Mouse (Mus musculus) midbrain, embryonic 12.5 days (tissue): ENCODE data around the gene Tbc1d9. TPM values are rescaled to one million over a fixed set of nuclear protein-coding genes. Genes with fewer than 3 reads are reported as not detected.
"Not testable (repeated sequence)": the region's sequence is repeated elsewhere in the genome, so short reads cannot be mapped to it uniquely, and the experiment has no call there.

ENCODE experiments used
- ATAC-seq: fragments of 200-750 bp; cut with Nextera tagmentation; 2 replicates; pipeline ENCODE4 v1.8.0; 2017; ENCODE audit warnings: low read depth, moderate TSS enrichment, moderate library complexity; ENCODE audit not compliant: low FRiP score
- H3K27ac ChIP-seq: fragments of 300-500 bp; sonication (generic); replicated peaks from 2 replicates; pipeline ENCODE4 v1.5.1; 2016; ENCODE audit warnings: mild to moderate bottlenecking
- H3K27me3 ChIP-seq: fragments of 300-500 bp; sonication (generic); 2 replicates; pipeline ENCODE4 v1.6.1; 2016; ENCODE audit warnings: mild to moderate bottlenecking
- H3K36me3 ChIP-seq: fragments of 300-500 bp; sonication (generic); 2 replicates; pipeline ENCODE4 v1.6.1; 2016
- H3K4me1 ChIP-seq: fragments of 300-500 bp; sonication (generic); 2 replicates; pipeline ENCODE4 v1.6.1; 2016
- H3K4me2 ChIP-seq: fragments of 300-500 bp; sonication (generic); replicated peaks from 2 replicates; pipeline ENCODE4 v1.6.1; 2016; ENCODE audit warnings: mild to moderate bottlenecking, moderate library complexity
- H3K4me3 ChIP-seq: fragments of 300-500 bp; sonication (generic); 2 replicates; pipeline ENCODE4 v1.5.1; 2016; ENCODE audit warnings: mild to moderate bottlenecking
- H3K9ac ChIP-seq: fragments of 300-500 bp; sonication (generic); replicated peaks from 2 replicates; pipeline ENCODE4 v1.6.1; 2016; ENCODE audit warnings: mild to moderate bottlenecking, moderate library complexity
- H3K9me3 ChIP-seq: fragments of 300-500 bp; sonication (generic); 2 replicates; pipeline ENCODE4 v1.6.1; 2016; ENCODE audit warnings: mild to moderate bottlenecking
- WGBS: fragments of 180-500 bp; shearing (Covaris S2); methylation state at CpG from one replicate; pipeline ENCODE4 v1.1.7; 2016; 5-methylcytosine and 5-hydroxymethylcytosine counted together
- polyA plus RNA-seq: library from polyadenylated mRNA; unstranded; fragments of >200 nt; fragmentation: Nextera tagmentation; extraction: Ambion mirVana; gene quantifications from 2 replicates; pipeline ENCODE4 v1.2.1, GENCODE M21; 2016

Tbc1d9 gene
- polyA plus RNA-seq, 1 experiment from 2014 or later = 12.3 TPM

- no peak for ATAC-seq
- no peak overlapping the region for H3K4me2 ChIP-seq
- no peaks in the 10 kb centered on the region for H3K36me3 ChIP-seq
- no peaks in the 10 kb centered on the region for H3K27me3 ChIP-seq
- H3K9me3 ChIP-seq = no peaks in the 10 kb centered on the region
- no peak overlapping the region for H3K4me3 ChIP-seq
- H3K27ac ChIP-seq = no peak overlapping the region
- H3K4me1 ChIP-seq = no peaks in the 10 kb centered on the region
- H3K9ac ChIP-seq = no peak overlapping the region
- WGBS = 100% methylated on average over 1 of the region's 1 CpGs
Observed at GRCm38 (mm10) chr8:83304946-83305345, 139.8 kb downstream of the Tbc1d9 start.

GRCm38 (mm10) chr8:83309836-83310235 is 144.7 kb downstream of the Tbc1d9 start:
- Histone ChIP-seq H3K36me3 (0 out of 2 replicates have a peak, but pooled peaks cover 13% of the 10 kb centered on the region), H3K4me3 (no peak overlapping the region), H3K27me3 (no peaks in the 10 kb centered on the region), H3K9me3 (no peaks in the 10 kb centered on the region), H3K9ac (no peak overlapping the region), H3K4me2 (no peak overlapping the region), H3K27ac (no peak overlapping the region), H3K4me1 (no peaks in the 10 kb centered on the region)
- WGBS = 93% methylated on average over 6 of the region's 6 CpGs
- no peak for ATAC-seq

GRCm38 (mm10) chr8:83315084-83315483 is 149.9 kb downstream of the Tbc1d9 start:
- WGBS = 81% methylated on average over 4 of the region's 4 CpGs
- H3K36me3 ChIP-seq = peaks cover 50% of the 10 kb centered on the region
- not testable (repeated sequence) for ATAC-seq, H3K4me2 ChIP-seq, H3K4me1 ChIP-seq, H3K9ac ChIP-seq, H3K9me3 ChIP-seq, H3K27ac ChIP-seq, H3K27me3 ChIP-seq, H3K4me3 ChIP-seq

GRCm38 (mm10) chr8:83315691-83316090 is 150.5 kb downstream of the Tbc1d9 start:
- H3K9ac ChIP-seq = no peak overlapping the region
- no peak for ATAC-seq
- H3K4me2 ChIP-seq = no peak overlapping the region
- no peak overlapping the region for H3K27ac ChIP-seq
- H3K36me3 ChIP-seq = peaks cover 56% of the 10 kb centered on the region
- no peak overlapping the region for H3K4me3 ChIP-seq
- H3K27me3 ChIP-seq = no peaks in the 10 kb centered on the region
- WGBS = 73% methylated on average over 2 of the region's 2 CpGs
- no peaks in the 10 kb centered on the region for H3K9me3 ChIP-seq
- H3K4me1 ChIP-seq = no peaks in the 10 kb centered on the region

GRCm38 (mm10) chr8:83320543-83320942 is 155.4 kb downstream of the Tbc1d9 start:
- Histone ChIP-seq H3K27ac (no peak overlapping the region), H3K4me2 (no peak overlapping the region), H3K4me3 (no peak overlapping the region), H3K27me3 (no peaks in the 10 kb centered on the region), H3K9ac (no peak overlapping the region), H3K4me1 (no peaks in the 10 kb centered on the region), H3K36me3 (peaks cover 59% of the 10 kb centered on the region), H3K9me3 (no peaks in the 10 kb centered on the region)
- no peak for ATAC-seq
- WGBS = 23% methylated on average over 3 of the region's 3 CpGs

- 93% methylated on average over 6 of the region's 6 CpGs for WGBS
Observed at GRCm38 (mm10) chr8:83322374-83322773, 157.2 kb downstream of the Tbc1d9 start.

More at GRCm38 (mm10) chr8:83322374-83322773, 157.2 kb downstream of the Tbc1d9 start:
- H3K27ac ChIP-seq = no peak overlapping the region
- H3K27me3 ChIP-seq = no peaks in the 10 kb centered on the region
- H3K9me3 ChIP-seq = no peaks in the 10 kb centered on the region
- peaks cover 50% of the 10 kb centered on the region for H3K36me3 ChIP-seq
- H3K4me2 ChIP-seq = no peak overlapping the region
- H3K4me1 ChIP-seq = no peaks in the 10 kb centered on the region
- no peak for ATAC-seq
- H3K9ac ChIP-seq = no peak overlapping the region
- no peak overlapping the region for H3K4me3 ChIP-seq

Other genes starting within 250 kb of the Tbc1d9 start
- gene Gm10645, start 818 bp downstream of the Tbc1d9 start, polyA plus RNA-seq = 6.5 and 7.0 TPM in 2 replicates
- gene Ucp1, start 125.0 kb downstream of the Tbc1d9 start, polyA plus RNA-seq = not detected in 2 replicates
- gene Elmod2, start 167.1 kb downstream of the Tbc1d9 start, polyA plus RNA-seq = 30.9 and 34.3 TPM in 2 replicates
- not detected in 2 replicates for gene Mgat4d, start 183.1 kb downstream of the Tbc1d9 start, polyA plus RNA-seq
- gene Clgn, start 224.5 kb downstream of the Tbc1d9 start, polyA plus RNA-seq = 5.9 and 6.2 TPM in 2 replicates